Mouse (Mus musculus): Measurements from ENCODE around the gene Rcor2.
A peak's percentile ranks its signal among the peaks of the same experiment; 100 is the strongest.

DNA sequence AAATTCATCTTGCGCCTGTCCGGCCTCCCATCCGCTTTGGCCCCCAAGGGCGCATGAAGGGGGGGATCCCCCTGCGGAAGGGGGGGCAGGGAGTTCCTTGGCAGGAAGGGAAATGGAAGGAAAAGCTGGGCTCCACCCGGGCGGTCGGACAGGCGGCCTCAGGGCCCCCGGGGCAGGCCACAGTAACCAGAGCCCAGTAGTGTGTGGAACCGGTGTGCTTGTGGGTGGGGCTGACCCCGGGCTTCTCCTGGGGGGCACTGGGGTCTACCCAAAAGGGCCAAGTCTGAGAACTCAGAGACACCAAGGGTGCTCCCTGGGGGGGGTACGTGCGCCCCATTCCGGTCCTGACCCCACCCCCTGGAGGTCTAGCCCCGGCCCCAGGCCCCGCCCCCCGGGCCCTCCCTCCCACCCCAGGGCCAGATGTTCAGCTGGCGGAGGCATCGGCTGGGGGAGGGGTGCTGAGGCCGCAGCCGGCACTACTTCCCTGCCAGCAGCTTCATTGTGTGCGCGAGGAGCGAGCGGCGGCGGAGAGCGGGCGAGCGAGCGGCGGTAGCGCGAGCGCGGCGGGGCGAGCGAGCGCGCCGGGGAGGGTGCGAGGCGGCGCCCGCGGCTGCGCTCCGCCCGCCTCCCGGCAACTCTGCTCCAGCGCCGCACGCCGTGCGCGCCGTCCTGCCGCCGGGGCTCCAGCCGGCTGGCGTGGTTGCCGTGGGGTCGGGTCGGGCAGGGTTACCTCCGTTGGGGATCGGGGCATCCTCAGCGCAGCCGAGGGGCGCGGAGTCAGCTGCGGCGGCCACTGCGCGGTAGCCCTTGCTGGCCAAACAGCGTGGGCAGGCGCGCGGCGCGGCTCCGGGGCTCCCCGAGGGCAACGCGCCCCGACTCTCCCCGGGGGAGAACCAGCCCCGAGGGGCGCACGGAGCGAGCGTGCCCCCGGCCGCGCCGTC, 926 bp downstream of the Rcor2 start:
- TF ChIP-seq POLR2A (IDR thresholded peaks at IDR 0.05; ENCODE audit: low read depth, low read length) (peak; percentile 76), CTCF (IDR thresholded peaks at IDR 0.05; ENCODE audit: borderline replicate concordance, insufficient read depth, low read length) (no peak)
